Mouse (Mus musculus): ENCODE results near the gene Tgfb1.

Tgfb1 gene

DNA sequence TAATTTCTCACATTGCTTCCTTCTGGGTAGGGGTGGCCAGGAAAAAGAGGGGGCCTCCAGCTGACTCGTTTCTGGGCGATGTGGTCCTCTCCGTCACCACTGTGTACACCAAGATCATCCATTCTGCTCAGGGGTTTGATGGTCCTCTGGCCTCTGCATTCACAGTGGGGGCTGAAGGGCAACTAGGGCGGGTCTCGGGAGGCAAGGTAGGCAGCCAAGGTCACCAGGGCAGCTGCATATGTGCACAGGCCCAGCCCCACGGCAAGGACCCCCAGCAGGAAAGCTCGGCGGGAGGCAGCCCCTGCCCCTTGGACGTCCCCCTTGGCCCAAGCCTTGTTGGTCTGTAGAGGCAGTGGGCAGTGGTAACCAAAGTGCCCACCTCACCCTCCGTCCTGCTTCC, 17.6 kb upstream of the Tgfb1 start:
- POLR2A ChIA-PET = interaction anchor here in 3 of 4 experiments (0.7 to 5.6 kb wide), 27 partner anchors 9 to 236 kb away, joined by 3 to 73 read pairs (median 5); partner anchors contain the start of genes Bckdha (in 3 of the 3), Exosc5 (in 3 of the 3), B9d2 (in 2 of the 3) and Cyp2s1 (in 1 of the 3)
- CTCF ChIA-PET = interaction anchor here in 3 of 4 experiments (0.8 to 2.1 kb wide), 7 partner anchors 9 to 51 kb away, joined by 3 to 9 read pairs (median 3); partner anchors contain the start of genes B9d2 (in 2 of the 3), Bckdha (in 1 of the 3) and Exosc5 (in 1 of the 3)

DNA sequence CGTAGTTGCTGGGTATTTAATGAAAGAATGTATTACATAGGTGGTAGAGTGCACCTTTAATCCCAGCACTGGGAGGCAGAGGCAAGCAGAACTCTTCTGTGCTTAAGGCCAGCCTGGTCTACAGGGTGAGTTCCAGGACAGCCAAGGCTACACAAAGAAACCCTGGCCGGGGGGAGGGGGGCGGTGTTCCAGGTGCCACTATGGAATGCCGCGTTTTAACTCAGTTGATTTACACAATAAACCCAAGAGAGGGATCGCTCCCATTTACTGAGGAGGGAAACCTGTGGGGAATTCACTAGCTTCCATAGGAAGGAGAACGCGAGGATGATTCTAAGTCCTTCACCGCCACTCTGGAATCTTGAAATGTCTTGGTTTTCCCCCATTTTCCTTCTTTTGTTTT, 17.2 kb upstream of the Tgfb1 start:
- POLR2A ChIA-PET = interaction anchor here in 3 of 4 experiments (0.7 to 5.6 kb wide), 22 partner anchors 10 to 501 kb away, joined by 3 to 73 read pairs (median 5); partner anchors contain the start of genes B9d2 (in 2 of the 3), Bckdha (in 2 of the 3), Exosc5 (in 2 of the 3) and Cyp2s1 (in 1 of the 3)
- CTCF ChIA-PET = interaction anchor here in 2 of 4 experiments (1.0 to 2.1 kb wide), 5 partner anchors 9 to 22 kb away, joined by 3 to 9 read pairs (median 3); partner anchors contain the start of genes B9d2 (in 2 of the 2), Bckdha (in 1 of the 2) and Exosc5 (in 1 of the 2)

DNA sequence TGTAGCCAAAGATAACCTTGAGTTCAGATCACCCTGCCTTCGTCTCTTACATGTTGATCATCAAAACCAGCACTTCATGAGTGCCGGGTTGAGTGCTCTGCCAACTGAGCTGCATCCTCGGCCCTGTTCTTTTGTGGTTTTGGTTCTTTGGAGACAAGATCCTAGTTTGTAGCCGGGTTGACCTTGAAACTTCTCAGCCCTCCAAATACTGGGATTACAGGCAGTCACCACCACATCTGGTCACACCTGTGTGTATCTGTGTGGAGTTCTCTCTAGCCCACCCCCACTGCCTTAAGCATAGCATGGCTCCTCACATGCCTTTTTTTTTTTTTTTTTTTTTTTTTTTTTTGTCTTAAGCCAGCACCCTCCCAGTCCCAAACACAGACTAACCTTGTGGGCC, 16.7 kb upstream of the Tgfb1 start:
- POLR2A ChIA-PET = interaction anchor here in 3 of 4 experiments (0.7 to 5.6 kb wide), 19 partner anchors 9 to 502 kb away, joined by 3 to 73 read pairs (median 5); partner anchors contain the start of genes B9d2 (in 2 of the 3), Bckdha (in 2 of the 3), Exosc5 (in 2 of the 3) and Hnrnpul1 (in 1 of the 3)
- CTCF ChIA-PET = interaction anchor here in 2 of 4 experiments (1.0 to 2.1 kb wide), 4 partner anchors 9 to 22 kb away, joined by 3 to 9 read pairs (median 3); partner anchors contain the start of gene B9d2 (in 2 of the 2)

- POLR2A ChIA-PET = interaction anchor here in 2 of 4 experiments (0.5 to 1.8 kb wide), 9 partner anchors 9 to 164 kb away, joined by 3 to 5 read pairs (median 4); partner anchors contain the start of genes B9d2 (in 2 of the 2), Bckdha (in 1 of the 2), Dmac2 (in 1 of the 2) and Exosc5 (in 1 of the 2)
- CTCF ChIA-PET = interaction anchor here in 3 of 4 experiments (0.6 to 0.7 kb wide), 4 partner anchors 9 to 186 kb away, joined by 3 to 4 read pairs (median 4); partner anchors contain the start of gene B9d2 (in 1 of the 3)
Measured at GRCm38 (mm10) chr7:25671686-25672085, 15.1 kb upstream of the Tgfb1 start.

GRCm38 (mm10) chr7:25672442-25672841, 14.4 kb upstream of the Tgfb1 start:
- CTCF ChIA-PET = interaction anchor here in 3 of 4 experiments (0.6 to 0.7 kb wide), 4 partner anchors 8 to 187 kb away, joined by 3 to 4 read pairs (median 4); partner anchors contain the start of gene B9d2 (in 1 of the 3)
- POLR2A ChIA-PET = interaction anchor here in 2 of 4 experiments (0.7 to 1.8 kb wide), 7 partner anchors 8 to 53 kb away, joined by 3 to 4 read pairs (median 4); partner anchors contain the start of genes B9d2 (in 1 of the 2), Bckdha (in 1 of the 2), Dmac2 (in 1 of the 2) and Exosc5 (in 1 of the 2)

DNA sequence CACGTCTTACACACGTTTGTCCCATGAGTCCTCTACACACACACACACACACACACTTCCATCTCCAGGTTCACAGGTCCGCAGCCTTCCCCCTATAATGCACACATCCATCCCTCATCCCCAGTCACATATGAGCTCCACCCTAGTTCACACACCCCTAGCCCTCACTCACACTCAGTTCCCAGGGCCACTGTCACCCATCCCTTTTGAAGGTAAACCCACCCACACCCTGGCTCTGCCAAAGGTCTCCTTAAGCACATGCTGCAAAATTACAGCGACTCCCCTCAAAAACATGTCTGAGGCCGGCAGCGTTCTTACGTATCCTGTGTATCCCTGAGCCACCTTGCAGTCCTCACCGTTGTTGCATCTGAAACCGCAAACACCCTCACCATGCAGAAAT, 12.5 kb upstream of the Tgfb1 start:
- CTCF ChIA-PET = interaction anchor here (0.5 to 1.4 kb wide), 9 partner anchors 8 to 265 kb away, joined by 3 to 6 read pairs (median 4); no protein-coding TSS in a partner anchor

GRCm38 (mm10) chr7:25674719-25675300, 12.0 kb upstream of the Tgfb1 start, which contains the start of gene Tmem91:
Gene Tmem91 (minus strand): TSS chr7:25675166.
- CTCF ChIA-PET = interaction anchor here (0.5 to 1.4 kb wide), 10 partner anchors 8 to 265 kb away, joined by 3 to 6 read pairs (median 4); no protein-coding TSS in a partner anchor
- POLR2A ChIA-PET = interaction anchor here in 3 of 4 experiments (0.5 to 4.2 kb wide), 30 partner anchors 9 to 1561 kb away, joined by 3 to 26 read pairs (median 4); partner anchors contain the start of genes Exosc5 (in 2 of the 3), Hnrnpul1 (in 2 of the 3), Tgfb1 (in 2 of the 3) and B3gnt8 (in 1 of the 3)

More for the DNA sequence above, 12.5 kb upstream of the Tgfb1 start:
- POLR2A ChIA-PET = interaction anchor here in 3 of 4 experiments (0.5 to 4.2 kb wide), 23 partner anchors 10 to 1561 kb away, joined by 3 to 26 read pairs (median 4); partner anchors contain the start of genes Exosc5 (in 2 of the 3), Hnrnpul1 (in 2 of the 3), B3gnt8 (in 1 of the 3) and Bckdha (in 1 of the 3)

DNA sequence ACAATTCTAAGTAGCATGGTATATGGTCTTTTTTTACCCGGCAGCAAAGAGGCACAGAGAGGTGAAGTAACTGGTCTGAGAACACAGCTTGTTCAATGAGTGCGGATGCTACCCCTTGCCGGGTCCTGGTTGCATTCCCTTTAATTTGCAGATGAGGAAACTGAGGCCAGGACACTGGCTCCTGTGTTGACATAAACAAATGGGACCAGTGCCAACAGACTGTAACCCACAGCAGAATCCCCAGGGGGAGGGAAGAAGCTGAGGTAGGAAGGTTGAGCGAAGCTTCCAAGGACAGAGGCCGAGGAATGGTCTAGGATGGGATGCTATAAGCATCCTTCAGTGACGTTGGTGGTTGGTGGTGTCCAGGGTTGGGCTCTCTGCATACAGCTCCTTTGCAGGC, 11.4 kb upstream of the Tgfb1 start:
- POLR2A ChIA-PET = interaction anchor here (0.6 to 4.2 kb wide), 26 partner anchors 8 to 250 kb away, joined by 3 to 26 read pairs (median 4); partner anchors contain the start of genes Exosc5 (in 2 of the 4), Hnrnpul1 (in 2 of the 4), Bckdha (in 1 of the 4) and Dmac2 (in 1 of the 4)
- CTCF ChIA-PET = interaction anchor here in 2 of 4 experiments (0.9 to 1.3 kb wide), 6 partner anchors 9 to 266 kb away, joined by 3 to 4 read pairs (median 3); no protein-coding TSS in a partner anchor

GRCm38 (mm10) chr7:25676085-25676781, 10.6 kb upstream of the Tgfb1 start:
- POLR2A ChIA-PET = interaction anchor here in 2 of 4 experiments (0.6 to 4.2 kb wide), 13 partner anchors 8 to 79 kb away, joined by 3 to 26 read pairs (median 4); partner anchors contain the start of genes Exosc5 (in 2 of the 2), Bckdha (in 1 of the 2) and Hnrnpul1 (in 1 of the 2)
- CTCF ChIA-PET = interaction anchor here in 2 of 4 experiments (1.0 to 1.2 kb wide), 2 partner anchors 12 to 24 kb away, joined by 3 read pairs; no protein-coding TSS in a partner anchor

DNA sequence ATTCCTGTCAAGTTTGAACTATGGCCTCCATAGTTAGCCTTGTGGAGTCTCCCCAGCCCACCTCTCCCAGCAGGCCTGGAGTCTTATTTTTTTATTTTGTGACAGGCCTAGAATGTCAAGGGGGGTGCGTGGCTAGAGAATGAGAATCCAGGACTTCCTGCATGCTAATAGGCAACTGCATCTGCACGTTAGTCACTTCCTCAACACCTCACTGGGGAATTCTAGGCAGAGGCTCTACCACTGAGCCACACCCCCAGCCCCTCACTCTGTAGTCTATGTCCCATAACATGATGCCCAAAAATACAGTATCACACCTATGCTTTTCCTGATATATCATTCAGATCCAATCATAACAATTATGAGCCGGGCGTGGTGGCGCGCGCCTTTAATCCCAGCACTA, 9.8 kb upstream of the Tgfb1 start:
- POLR2A ChIA-PET = interaction anchor here in 2 of 4 experiments (0.6 to 4.2 kb wide), 7 partner anchors 8 to 68 kb away, joined by 3 to 26 read pairs (median 3); partner anchors contain the start of gene Exosc5 (in 2 of the 2)

GRCm38 (mm10) chr7:25679971-25680370, 6.8 kb upstream of the Tgfb1 start:
- CTCF ChIA-PET = interaction anchor here in 3 of 4 experiments (0.5 to 2.5 kb wide), 19 partner anchors 8 to 707 kb away, joined by 3 to 9 read pairs (median 4); partner anchors contain the start of genes Atp1a3 (in 1 of the 3), Bckdha (in 1 of the 3), Exosc5 (in 1 of the 3) and Hnrnpul1 (in 1 of the 3)

More for the DNA sequence above, 9.8 kb upstream of the Tgfb1 start:
- CTCF ChIA-PET = interaction anchor here in 1 of 4 experiments (1.2 kb wide), 1 partner anchor 11 kb away, joined by 3 read pairs; no protein-coding TSS in a partner anchor

GRCm38 (mm10) chr7:25680514-25681258, 6.1 kb upstream of the Tgfb1 start, which contains the start of gene B9d2:
Gene B9d2 (plus strand): TSS chr7:25680780.
- CTCF ChIA-PET = interaction anchor here in 3 of 4 experiments (0.5 to 2.5 kb wide), 22 partner anchors 9 to 708 kb away, joined by 3 to 9 read pairs (median 4); partner anchors contain the start of genes Atp1a3 (in 1 of the 3), Bckdha (in 1 of the 3), Exosc5 (in 1 of the 3) and Hnrnpul1 (in 1 of the 3)
- POLR2A ChIA-PET = interaction anchor here (0.6 to 3.6 kb wide), 57 partner anchors 8 to 413 kb away, joined by 3 to 39 read pairs (median 4); partner anchors contain the start of genes Hnrnpul1 (in 3 of the 4), Bckdha (in 2 of the 4), Exosc5 (in 2 of the 4) and Cic (in 1 of the 4)

More at GRCm38 (mm10) chr7:25679971-25680370, 6.8 kb upstream of the Tgfb1 start:
- POLR2A ChIA-PET = interaction anchor here in 3 of 4 experiments (0.7 to 3.6 kb wide), 40 partner anchors 9 to 412 kb away, joined by 3 to 39 read pairs (median 4); partner anchors contain the start of genes Hnrnpul1 (in 3 of the 3), Bckdha (in 2 of the 3), Exosc5 (in 2 of the 3) and Cic (in 1 of the 3)

DNA sequence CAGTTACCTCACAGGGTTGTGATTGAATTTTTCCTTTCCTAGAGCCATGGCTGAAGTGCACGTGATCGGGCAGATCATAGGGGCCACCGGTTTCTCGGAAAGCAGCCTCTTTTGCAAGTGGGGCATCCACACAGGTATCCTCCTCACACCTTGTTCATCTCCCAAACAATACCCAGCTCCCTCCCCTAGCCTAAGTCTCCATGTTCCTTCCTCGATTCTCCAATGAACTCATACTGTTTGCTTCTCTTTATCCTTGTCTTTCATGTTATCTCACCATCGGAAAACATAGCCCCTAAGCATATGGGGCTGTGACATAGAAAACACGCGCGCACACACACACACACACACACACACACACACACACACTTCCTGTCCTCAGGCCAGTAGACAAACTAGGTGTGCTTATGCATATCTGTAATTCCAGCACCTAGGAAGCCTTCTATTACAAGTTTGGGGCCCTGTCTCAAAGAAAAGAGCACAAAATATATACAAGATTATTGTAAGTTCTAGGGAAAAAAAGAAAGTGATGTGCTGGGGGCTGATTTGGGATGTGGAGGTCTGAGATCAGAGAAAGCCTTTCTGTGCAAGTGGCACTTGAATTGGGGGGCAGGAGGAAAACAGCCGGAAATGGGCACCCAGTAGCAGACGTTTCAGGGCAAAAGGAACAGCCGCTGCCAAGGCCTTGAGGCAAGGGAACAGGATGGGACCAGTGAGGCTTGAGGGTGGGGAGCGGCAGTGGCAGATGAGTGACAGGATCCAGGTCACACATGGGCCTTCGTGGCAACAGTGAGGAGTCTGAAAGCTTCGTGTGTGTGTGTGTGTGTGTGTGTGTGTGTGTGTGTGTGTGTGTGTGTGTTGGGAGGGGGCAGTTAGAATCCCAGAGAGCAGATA, 5.2 kb upstream of the Tgfb1 start:
- POLR2A ChIA-PET = interaction anchor here (0.6 to 3.6 kb wide), 40 partner anchors 9 to 287 kb away, joined by 3 to 39 read pairs (median 4); partner anchors contain the start of genes Bckdha (in 2 of the 4), Exosc5 (in 2 of the 4), Dmac2 (in 1 of the 4) and Hnrnpul1 (in 1 of the 4)
- CTCF ChIA-PET = interaction anchor here in 2 of 4 experiments (0.6 to 2.5 kb wide), 9 partner anchors 12 to 266 kb away, joined by 3 to 9 read pairs (median 4); partner anchors contain the start of genes Bckdha (in 1 of the 2) and Exosc5 (in 1 of the 2)

GRCm38 (mm10) chr7:25683474-25684180, 3.2 kb upstream of the Tgfb1 start:
- CTCF ChIA-PET = no interaction called here
- POLR2A ChIA-PET = interaction anchor here in 3 of 4 experiments (0.6 to 2.0 kb wide), 9 partner anchors 9 to 718 kb away, joined by 3 to 9 read pairs (median 4); partner anchors contain the start of gene Tmem91 (in 1 of the 3)

Data from embryonic stem cell, embryonic (primary cell).